Mouse (Mus musculus) small intestine, adult 2 months (tissue): ENCODE data around the gene Liph. TPM values are rescaled to one million over a fixed set of nuclear protein-coding genes. Genes with fewer than 3 reads are reported as not detected.
A peak's percentile ranks its signal among the peaks of the same experiment; 100 is the strongest.
"Not testable (repeated sequence)": the region's sequence is repeated elsewhere in the genome, so short reads cannot be mapped to it uniquely, and the experiment has no call there.

ENCODE experiments used
- H3K27ac ChIP-seq: fragments of 200-500 bp; 2 replicates; pipeline ENCODE4 v1.5.1; 2012; ENCODE audit warnings: low read depth, low read length, control low read depth, inconsistent platforms; ENCODE audit not compliant: insufficient read depth
- H3K27me3 ChIP-seq: fragments of 200-500 bp; 2 replicates; pipeline ENCODE4 v1.6.1; 2012; ENCODE audit warnings: mild to moderate bottlenecking, moderate library complexity, low read length, inconsistent platforms; ENCODE audit not compliant: control insufficient read depth, insufficient read depth
- H3K36me3 ChIP-seq: fragments of 200-500 bp; 2 replicates; pipeline ENCODE4 v1.6.1; 2012; ENCODE audit warnings: mild to moderate bottlenecking, low read length, control low read depth, inconsistent platforms; ENCODE audit not compliant: control insufficient read depth, insufficient read depth
- H3K4me1 ChIP-seq: fragments of 200-500 bp; 2 replicates; pipeline ENCODE4 v1.6.1; 2012; ENCODE audit warnings: low read length, inconsistent platforms, mixed read lengths; ENCODE audit not compliant: control insufficient read depth, insufficient read depth, insufficient read length
- H3K4me3 ChIP-seq: fragments of 200-500 bp; 2 replicates; pipeline ENCODE4 v1.5.1; 2012; ENCODE audit warnings: low read depth, mild to moderate bottlenecking, control low read depth, inconsistent platforms, low read length, moderate library complexity
- CTCF ChIP-seq: fragments of 200-500 bp; IDR thresholded peaks from 2 replicates; pipeline ENCODE4 v1.5.1; 2012; ENCODE audit warnings: low read depth, mild to moderate bottlenecking, control low read depth, inconsistent platforms, low read length, moderate library complexity, mixed read lengths; ENCODE audit not compliant: insufficient replicate concordance, insufficient read length; ENCODE audit errors: extremely low read depth
- POLR2A ChIP-seq: fragments of 200-500 bp; IDR thresholded peaks from 2 replicates; pipeline ENCODE4 v1.6.1; 2012; ENCODE audit warnings: low read depth, mild to moderate bottlenecking, control low read depth, inconsistent platforms, low read length, moderate library complexity
- WGBS: fragments of 180-500 bp; shearing (Covaris S2); methylation state at CpG from one replicate; pipeline ENCODE4 v1.1.7; 2018; 5-methylcytosine and 5-hydroxymethylcytosine counted together
- polyA plus RNA-seq: library from polyadenylated mRNA; depleted of rRNA; stranded (reverse); fragments of >200 nt; gene quantifications from 2 replicates; pipeline ENCODE4 v1.2.3, GENCODE M21; 2012

The Liph gene
- polyA plus RNA-seq, 1 experiment = 43.3 TPM

DNA sequence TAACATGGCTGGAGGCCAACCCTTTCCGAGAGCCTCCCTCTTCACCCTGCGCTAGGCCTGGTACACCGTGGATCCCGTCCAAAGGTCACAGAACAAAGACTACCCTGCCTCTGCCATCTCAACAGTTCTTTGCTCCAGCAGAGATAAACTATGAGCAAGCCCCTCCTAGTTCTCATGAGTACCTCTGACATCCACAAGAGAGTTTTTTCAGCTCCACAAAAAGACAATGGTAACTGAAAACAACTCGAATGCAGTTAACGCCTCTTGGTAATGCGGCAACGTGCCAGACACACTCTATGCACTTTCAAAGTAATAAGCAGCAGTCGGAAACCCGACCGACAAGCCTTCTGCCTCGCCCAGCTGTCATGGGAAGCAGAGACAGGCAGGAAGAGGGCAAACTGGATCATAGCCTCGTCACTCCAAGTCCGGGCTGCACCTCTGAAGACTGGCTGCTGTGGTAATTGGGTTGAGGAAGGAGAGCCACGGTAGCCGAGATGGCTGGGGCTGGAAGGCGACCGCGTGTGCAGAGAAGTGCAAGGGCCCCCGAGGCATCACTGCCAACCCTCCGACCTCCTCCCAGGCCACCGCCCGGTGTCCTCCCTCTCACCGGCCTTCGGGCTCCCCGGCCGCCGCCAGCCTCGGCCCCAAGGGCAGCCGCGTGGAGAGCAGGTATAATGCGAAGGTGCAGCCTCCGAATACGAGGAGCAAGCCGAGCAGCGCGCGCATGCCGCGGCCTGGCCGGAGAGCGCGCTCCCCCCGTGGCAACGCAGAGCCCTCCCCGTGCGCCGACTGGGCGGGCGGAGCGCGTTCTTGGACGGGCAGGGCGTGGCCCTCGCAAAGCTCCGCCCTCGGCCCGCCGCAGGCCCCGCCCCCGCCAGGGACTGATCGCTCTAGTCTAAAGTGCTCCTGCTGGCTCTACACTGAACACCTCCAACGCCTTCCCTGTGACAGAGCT, 48.4 kb downstream of the Liph start, which contains the start of gene Tmem41a:
Gene Tmem41a (minus strand): TSS at position 792 of the 955 bp plus-strand sequence.
- WGBS = under 1% methylated on average over 63 of the region's 63 CpGs
- H3K4me1 ChIP-seq = peaks cover 9% of the 10 kb centered on the region; the same call in 1 of the 2 replicates
- H3K27me3 ChIP-seq = no peaks in the 10 kb centered on the region
- H3K4me3 ChIP-seq = peak within 1 kb of the TSS; percentile 82
- H3K36me3 ChIP-seq = peaks cover 5% of the 10 kb centered on the region
- H3K27ac ChIP-seq = peak within 1 kb of the TSS; percentile 97
- TF ChIP-seq CTCF = no peak
- TF ChIP-seq POLR2A = peak; percentile 25; the same call in 1 of the 2 replicates

DNA sequence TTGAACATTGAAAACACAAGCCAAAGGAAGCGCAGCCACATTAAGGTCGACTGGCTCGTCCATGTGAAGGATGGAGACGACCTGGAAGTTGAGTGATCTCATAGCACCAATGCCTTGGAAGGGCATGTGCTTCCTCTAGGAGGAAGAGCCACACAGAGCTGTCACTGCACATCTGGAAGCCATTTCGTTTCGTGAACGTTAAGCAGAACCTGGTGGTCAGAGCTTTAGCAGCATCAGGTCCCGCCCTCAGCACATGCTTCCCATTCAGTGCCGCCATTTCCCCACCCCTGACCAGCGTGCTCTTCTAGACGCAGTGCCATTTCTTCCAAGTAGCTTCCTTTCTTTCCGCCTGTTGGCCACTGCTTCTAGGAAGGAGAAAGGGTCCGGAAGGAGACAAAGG, 67.0 kb downstream of the Liph start:
- Histone ChIP-seq H3K36me3 (peaks cover 48% of the 10 kb centered on the region), H3K4me1 (peaks cover 2% of the 10 kb centered on the region; the same call in 1 of the 2 replicates), H3K27me3 (no peaks in the 10 kb centered on the region), H3K4me3 (no peak overlapping the region), H3K27ac (no peak overlapping the region)
- TF ChIP-seq POLR2A (no peak), CTCF (no peak)
- WGBS = 81% methylated on average over 13 of the region's 13 CpGs

DNA sequence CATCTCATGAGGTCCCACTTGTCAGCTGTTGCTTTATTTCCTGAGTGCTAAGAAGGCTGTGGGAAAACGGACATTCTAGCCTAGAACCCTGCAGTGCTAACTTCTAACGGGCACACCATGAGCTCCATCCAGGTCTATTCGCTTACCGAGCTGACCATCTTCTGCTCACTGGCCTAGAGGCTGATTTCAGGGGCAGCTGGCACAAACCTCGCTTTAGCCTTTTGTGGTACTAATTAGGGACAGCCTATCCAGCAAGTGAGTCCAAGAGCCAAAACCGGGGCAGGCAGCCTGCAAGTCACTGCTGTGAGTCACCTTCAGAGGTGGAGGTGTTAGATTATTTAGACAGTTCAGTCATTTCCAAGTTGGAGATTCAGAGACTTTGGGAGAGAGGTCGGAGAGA, 78.8 kb downstream of the Liph start:
- Histone ChIP-seq H3K4me1 (peaks cover 2% of the 10 kb centered on the region; the same call in 1 of the 2 replicates), H3K36me3 (peaks cover 28% of the 10 kb centered on the region), H3K4me3 (no peak overlapping the region), H3K27me3 (no peaks in the 10 kb centered on the region), H3K27ac (no peak overlapping the region)
- TF ChIP-seq CTCF (no peak), POLR2A (no peak)
- WGBS = 84% methylated on average over 7 of the region's 7 CpGs

DNA sequence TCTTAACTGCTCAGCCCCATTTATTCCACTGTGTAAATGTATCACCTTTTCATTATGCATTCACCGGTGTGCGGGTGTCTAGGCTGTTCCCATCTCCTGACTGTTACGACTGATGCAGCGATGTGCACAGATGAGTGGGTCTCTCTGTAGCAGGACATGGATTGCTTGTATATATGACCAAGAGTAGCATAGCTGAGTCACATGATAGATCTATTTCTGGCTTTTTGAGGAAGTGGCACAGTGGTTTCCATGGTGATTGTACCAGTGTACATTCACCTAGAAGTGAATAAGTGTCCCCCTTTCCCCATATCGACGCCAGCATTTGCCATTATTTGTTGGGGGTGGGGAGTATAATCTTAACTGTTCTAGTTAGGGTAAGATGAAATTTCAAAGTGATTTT, 82.1 kb downstream of the Liph start:
- 84% methylated on average over 6 of the region's 6 CpGs for WGBS
- peaks cover 35% of the 10 kb centered on the region for H3K36me3 ChIP-seq
- H3K27me3 ChIP-seq = no peaks in the 10 kb centered on the region
- no peak for TF ChIP-seq POLR2A
- no peak for TF ChIP-seq CTCF
- no peak overlapping the region for H3K27ac ChIP-seq
- H3K4me3 ChIP-seq = no peak overlapping the region
- peaks cover 2% of the 10 kb centered on the region; the same call in 1 of the 2 replicates for H3K4me1 ChIP-seq

DNA sequence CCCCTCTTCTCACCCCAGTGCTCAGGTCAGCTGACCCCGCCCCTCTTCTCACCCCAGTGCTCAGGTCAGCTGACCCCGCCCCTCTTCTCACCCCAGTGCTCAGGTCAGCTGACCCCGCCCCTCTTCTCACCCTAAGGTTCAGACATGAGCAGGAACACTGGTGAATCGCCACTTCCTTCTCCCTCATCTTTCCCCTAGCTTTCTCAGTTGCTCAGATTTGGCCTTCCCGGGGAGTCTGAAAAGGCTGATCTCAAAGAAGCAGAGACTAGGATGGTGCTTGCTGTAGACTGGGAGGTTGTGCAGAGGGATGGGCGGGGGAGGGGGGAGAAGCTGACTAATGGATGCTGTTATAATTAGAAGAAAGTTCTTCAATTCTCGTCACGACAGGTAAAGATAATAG, 86.6 kb downstream of the Liph start:
- not testable (repeated sequence) for H3K27ac ChIP-seq, H3K4me1 ChIP-seq, H3K4me3 ChIP-seq, H3K27me3 ChIP-seq
- H3K36me3 ChIP-seq = peaks cover 46% of the 10 kb centered on the region
- 82% methylated on average over 7 of the region's 8 CpGs for WGBS

DNA sequence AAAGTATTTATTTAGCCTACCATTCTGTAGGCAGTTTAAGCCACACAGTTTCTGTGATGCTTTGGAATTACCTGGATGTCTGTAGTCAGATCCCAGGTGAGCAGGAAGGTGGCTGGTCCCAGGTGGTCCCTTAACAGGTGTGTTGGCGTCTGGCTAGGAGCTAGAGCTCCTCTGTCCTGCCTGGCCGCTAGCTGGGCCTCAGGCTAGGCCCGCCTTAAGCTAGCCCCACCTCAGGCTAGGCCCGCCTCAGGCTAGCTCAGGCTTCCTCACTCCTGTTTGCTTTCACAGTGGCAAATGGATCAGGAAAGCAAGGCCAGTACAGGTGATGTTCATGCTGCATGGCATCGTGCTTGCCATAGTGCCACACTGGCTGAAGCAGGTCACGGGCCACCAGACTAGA, 88.6 kb downstream of the Liph start:
- no peak overlapping the region for H3K4me3 ChIP-seq
- TF ChIP-seq POLR2A (no peak), CTCF (no peak)
- no peaks in the 10 kb centered on the region for H3K4me1 ChIP-seq
- H3K27ac ChIP-seq = no peak overlapping the region
- H3K27me3 ChIP-seq = no peaks in the 10 kb centered on the region
- WGBS = 95% methylated on average over 6 of the region's 6 CpGs
- H3K36me3 ChIP-seq = peaks cover 46% of the 10 kb centered on the region

DNA sequence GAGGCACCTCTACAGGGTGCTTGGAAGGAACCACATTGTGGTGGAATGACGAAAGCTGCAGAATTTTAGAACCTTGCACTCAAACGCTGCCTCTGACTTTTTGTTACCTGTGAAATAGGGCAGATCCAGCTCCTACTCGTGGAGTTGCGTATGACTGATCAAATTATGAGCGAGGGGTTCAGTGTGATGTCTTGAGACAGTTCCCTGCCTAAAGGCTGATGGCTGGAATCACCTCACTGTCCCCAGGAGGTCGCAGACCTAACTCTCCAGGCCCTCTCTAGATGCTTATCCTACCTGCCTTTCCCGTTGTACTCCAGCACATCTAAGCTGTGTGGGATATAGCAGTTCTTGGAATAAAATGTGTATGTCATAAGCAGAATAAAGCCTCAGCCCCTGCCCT, 89.5 kb downstream of the Liph start:
- Histone ChIP-seq H3K27ac (no peak overlapping the region), H3K27me3 (no peaks in the 10 kb centered on the region), H3K4me3 (no peak overlapping the region), H3K36me3 (peaks cover 43% of the 10 kb centered on the region), H3K4me1 (no peaks in the 10 kb centered on the region)
- whole genome bisulfite sequencing = 93% methylated on average over 7 of the region's 7 CpGs
- TF ChIP-seq POLR2A (no peak), CTCF (no peak)
